Mouse (Mus musculus): ENCODE data around the gene Duox1.

DNA sequence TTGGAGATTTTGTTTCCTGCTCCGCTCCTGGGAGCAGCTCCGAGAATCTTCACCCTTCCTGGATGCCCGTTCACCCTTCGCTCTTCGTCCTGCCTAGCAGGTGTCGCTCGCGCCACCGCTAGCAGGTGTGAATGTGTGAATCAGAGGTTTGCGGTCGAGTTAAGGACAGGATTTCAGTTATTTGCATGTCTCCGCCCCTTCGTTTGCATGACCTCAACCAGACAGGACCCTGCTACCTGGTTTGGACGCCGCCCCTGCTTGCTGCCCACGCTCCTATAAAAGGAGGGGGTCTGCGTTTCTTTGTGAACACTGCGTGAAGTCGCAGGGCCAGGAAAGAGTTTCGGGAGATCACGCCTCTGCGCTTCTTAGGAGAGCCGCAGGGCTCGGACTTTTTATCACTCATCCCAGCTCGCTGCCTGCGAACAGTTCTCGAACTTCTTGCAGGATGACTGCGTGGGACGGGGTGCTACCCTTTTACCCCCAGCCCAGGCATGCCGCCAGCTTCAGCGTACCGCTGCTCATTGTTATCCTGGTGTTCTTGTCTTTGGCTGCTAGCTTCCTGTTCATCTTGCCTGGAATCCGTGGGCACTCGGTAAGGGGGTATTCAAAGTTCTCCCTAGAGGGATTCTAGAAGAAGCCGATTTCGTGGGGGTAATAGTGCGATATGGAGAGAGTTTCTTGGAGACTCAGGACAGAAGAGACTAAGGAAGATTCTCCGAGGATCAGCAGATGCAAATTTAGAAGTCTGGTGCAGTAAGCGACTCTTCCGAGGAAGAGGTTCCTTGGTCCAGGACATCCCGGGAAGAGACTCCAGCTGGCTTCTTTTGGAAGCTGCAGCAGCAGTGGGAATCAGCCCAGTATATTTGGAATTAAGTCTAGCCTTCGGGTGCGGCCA is 16.6 kb upstream of the Duox1 start, which contains the start of gene Duoxa2:
- TF ChIP-seq POLR2A (IDR thresholded peaks at IDR 0.05; ENCODE audit: insufficient read depth, low read length) (no peak), EP300 (IDR thresholded peaks at IDR 0.05; ENCODE audit: insufficient read depth, low read depth, low read length) (no peak), CTCF (IDR thresholded peaks at IDR 0.05; ENCODE audit: low read depth, low read length) (no peak)

Data from ES-Bruce4 (cell line).